Mouse (Mus musculus) liver, adult 2 months (tissue): ENCODE measurements at regions not wholly inside any gene's neighbourhood (a gene's known extent, or its start where the extent isn't known, plus 50 kb on each side); places are given as distances from the start of the nearest gene placed in this dataset.

Experiments
- CTCF ChIP-seq: fragments of 200-500 bp; IDR thresholded peaks from 2 replicates; pipeline ENCODE4 v1.5.1; 2011; ENCODE audit warnings: low read depth, low read length, control low read depth
- POLR2A ChIP-seq: fragments of 200-500 bp; IDR thresholded peaks from 2 replicates; pipeline ENCODE4 v1.6.1; 2011; ENCODE audit warnings: low read length, control low read depth; ENCODE audit not compliant: insufficient read depth; ENCODE audit errors: extremely low read depth

DNA sequence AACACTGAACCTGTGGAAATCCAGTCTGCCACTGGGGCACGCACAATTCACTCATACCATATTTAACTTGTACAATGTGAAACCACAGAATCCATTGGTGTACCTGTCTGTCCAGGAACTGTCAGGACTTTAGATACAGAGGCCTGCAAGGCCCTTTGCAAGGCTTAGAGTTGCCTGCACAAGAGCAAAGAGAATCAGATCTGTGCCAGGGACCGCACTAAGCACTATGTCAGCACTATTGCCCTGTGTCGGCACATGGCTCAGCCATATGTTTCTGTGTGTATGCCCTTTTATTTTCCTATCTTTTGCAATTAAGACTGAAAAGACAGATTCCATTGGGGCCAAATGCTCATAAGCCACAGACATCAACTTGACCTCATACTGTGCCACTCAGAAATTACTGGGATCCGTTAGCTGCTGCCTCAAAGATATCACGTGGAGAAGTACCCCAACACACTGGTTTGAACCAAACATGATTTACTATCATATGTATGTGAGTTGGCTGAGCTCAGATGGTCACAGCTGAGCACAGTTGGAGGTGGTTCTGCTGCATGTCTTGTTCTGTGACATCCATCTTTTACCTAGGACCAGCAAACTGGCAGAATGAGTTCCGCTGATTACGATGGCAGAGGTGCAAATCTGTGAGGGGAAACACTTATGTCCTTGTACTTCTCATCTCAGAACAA, 181.7 kb upstream of the Prkcq start:
- TF ChIP-seq CTCF, result no peak
- no peak for TF ChIP-seq POLR2A
